Mouse (Mus musculus) left cerebral cortex, postnatal 36 days (tissue): Measurements from ENCODE around the gene Ttc12. TPM values are rescaled to one million over a fixed set of nuclear protein-coding genes. Genes with fewer than 3 reads are reported as not detected.

ENCODE experiments used
- DNase-seq, 2 experiments: peaks; one replicate each; pipeline ENCODE4 v3.0.0; 2021 to 2022; ENCODE audit warnings: low spot score in 2 of 2, mixed read lengths in 1 of 2
- intact Hi-C: fragments of 180-260 bp; cut with DNase I; formaldehyde crosslinking; loops from one replicate; pipeline ENCODE4 v1.15.1; 2025
- total RNA-seq, 2 experiments: library from RNA; stranded (reverse); gene quantifications; 2 replicates each; pipeline ENCODE4 v1.2.3; 2021

The Ttc12 gene
- total RNA-seq, 2 experiments from 2014 or later, result 0.96 to 1.2 TPM

- intact Hi-C loops, result no loop called here
- no peak for DNase-seq
Observed at GRCm38 (mm10) chr9:49423866-49424265, 62.2 kb downstream of the Ttc12 start.

GRCm38 (mm10) chr9:49410621-49411020 is 75.4 kb downstream of the Ttc12 start:
- intact Hi-C loops, result no loop called here
- DNase-seq, result no peak

GRCm38 (mm10) chr9:49407028-49407427 is 79.0 kb downstream of the Ttc12 start:
- no peak for DNase-seq
- intact Hi-C loops, result no loop called here

GRCm38 (mm10) chr9:49403711-49404110 is 82.3 kb downstream of the Ttc12 start:
- DNase-seq, result no peak
- intact Hi-C loops, result no loop called here

- DNase-seq, result peak in 1 of 2 experiments; percentile 14
- intact Hi-C loops, result no loop called here
Observed at GRCm38 (mm10) chr9:49396006-49396405, 90.0 kb downstream of the Ttc12 start.

GRCm38 (mm10) chr9:49392242-49392641 is 93.8 kb downstream of the Ttc12 start:
- intact Hi-C loops, result no loop called here
- peak in 1 of 2 experiments; percentile 7 for DNase-seq

Other genes with a start within 250 kb of the Ttc12 start
- not detected for gene Gm4894, start 235.7 kb downstream of the Ttc12 start, total RNA-seq
- 10 to 100 TPM in 1 of 2 experiments, 1 to 10 TPM in 1; 9.8 to 14.5 TPM for gene Drd2, start 145.6 kb downstream of the Ttc12 start, total RNA-seq
- gene Ankk1, start 59.2 kb downstream of the Ttc12 start, total RNA-seq, result not detected